Mouse (Mus musculus) ES-Bruce4 (cell line): ENCODE data around the gene Fgfr2.

Experiments
- CTCF ChIP-seq: IDR thresholded peaks from one replicate; pipeline ENCODE4 v1.8.1; 2011; ENCODE audit warnings: low read depth, low read length
- EP300 ChIP-seq: IDR thresholded peaks from 2 replicates; pipeline ENCODE4 v1.6.1; 2011; ENCODE audit warnings: low read depth, low read length; ENCODE audit not compliant: insufficient read depth
- POLR2A ChIP-seq: IDR thresholded peaks from one replicate; pipeline ENCODE4 v1.8.1; 2011; ENCODE audit warnings: low read length; ENCODE audit not compliant: insufficient read depth

DNA sequence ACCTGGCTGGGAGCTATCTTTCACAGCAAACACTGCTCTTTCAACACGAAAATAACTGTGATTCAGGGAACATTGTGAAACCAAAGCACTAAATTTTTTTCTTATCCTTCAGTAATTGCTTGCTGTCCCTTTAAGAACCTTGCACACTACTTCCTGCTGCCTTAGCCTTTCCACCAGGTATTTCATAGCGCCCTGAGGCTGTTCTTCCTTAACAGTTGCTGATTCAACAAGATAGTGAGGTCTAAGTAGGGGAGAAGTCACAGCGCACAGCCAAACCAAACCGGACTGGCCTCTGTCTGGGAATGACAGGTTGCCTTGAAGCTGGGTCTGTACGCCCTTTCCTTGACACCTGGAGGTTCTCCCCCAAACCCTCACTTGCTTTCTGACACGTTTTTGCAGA is 72.5 kb downstream of the Fgfr2 start:
- TF ChIP-seq CTCF (no peak), POLR2A (no peak), EP300 (no peak)
